Mouse (Mus musculus): ENCODE results near the gene Bcan. TPM values are rescaled to one million over a fixed set of nuclear protein-coding genes. Genes with fewer than 3 reads are reported as not detected.

Bcan gene
- polyA plus RNA-seq, 1 experiment from 2014 or later: 0.15 TPM

Other genes starting within 250 kb of the Bcan start
- 40.0 and 51.7 TPM in 2 replicates for gene Ntrk1, start 205.1 kb downstream of the Bcan start, polyA plus RNA-seq (2016; fragmentation: Nextera tagmentation; extraction: Ambion mirVana)
- gene Insrr, start 203.3 kb downstream of the Bcan start, polyA plus RNA-seq (2016; fragmentation: Nextera tagmentation; extraction: Ambion mirVana): 1.7 and 1.9 TPM in 2 replicates
- gene Pear1, start 175.9 kb downstream of the Bcan start, polyA plus RNA-seq (2016; fragmentation: Nextera tagmentation; extraction: Ambion mirVana): 14.4 and 15.1 TPM in 2 replicates
- 0.08 TPM in 1 of 2 replicates, not detected in the other for gene Sh2d2a, start 153.5 kb downstream of the Bcan start, polyA plus RNA-seq (2016; fragmentation: Nextera tagmentation; extraction: Ambion mirVana)
- 15.5 and 16.0 TPM in 2 replicates for gene Prcc, start 114.6 kb downstream of the Bcan start, polyA plus RNA-seq (2016; fragmentation: Nextera tagmentation; extraction: Ambion mirVana)
- gene Hdgf, start 93.9 kb downstream of the Bcan start, polyA plus RNA-seq (2016; fragmentation: Nextera tagmentation; extraction: Ambion mirVana): 246 and 270 TPM in 2 replicates
- 71.4 and 72.9 TPM in 2 replicates for gene Mrpl24, start 80.7 kb downstream of the Bcan start, polyA plus RNA-seq (2016; fragmentation: Nextera tagmentation; extraction: Ambion mirVana)
- 75.4 and 80.1 TPM in 2 replicates for gene Isg20l2, start 69.9 kb downstream of the Bcan start, polyA plus RNA-seq (2016; fragmentation: Nextera tagmentation; extraction: Ambion mirVana)
- 23.2 and 23.8 TPM in 2 replicates for gene Rrnad1, start 69.5 kb downstream of the Bcan start, polyA plus RNA-seq (2016; fragmentation: Nextera tagmentation; extraction: Ambion mirVana)
- 467 and 481 TPM in 2 replicates for gene Crabp2, start 51.6 kb downstream of the Bcan start, polyA plus RNA-seq (2016; fragmentation: Nextera tagmentation; extraction: Ambion mirVana)
- gene Nes, start 29.2 kb downstream of the Bcan start, polyA plus RNA-seq (2016; fragmentation: Nextera tagmentation; extraction: Ambion mirVana): 40.0 and 42.0 TPM in 2 replicates
- 0.09 and 0.34 TPM in 2 replicates for gene Hapln2, start 27.4 kb upstream of the Bcan start, polyA plus RNA-seq (2016; fragmentation: Nextera tagmentation; extraction: Ambion mirVana)
- 32.7 and 34.6 TPM in 2 replicates for gene Gpatch4, start 42.9 kb upstream of the Bcan start, polyA plus RNA-seq (2016; fragmentation: Nextera tagmentation; extraction: Ambion mirVana)
- gene Naxe, start 58.3 kb upstream of the Bcan start, polyA plus RNA-seq (2016; fragmentation: Nextera tagmentation; extraction: Ambion mirVana): 183 and 187 TPM in 2 replicates
- gene Ttc24, start 78.1 kb upstream of the Bcan start, polyA plus RNA-seq (2016; fragmentation: Nextera tagmentation; extraction: Ambion mirVana): 0.32 and 0.46 TPM in 2 replicates
- gene Iqgap3, start 81.7 kb upstream of the Bcan start, polyA plus RNA-seq (2016; fragmentation: Nextera tagmentation; extraction: Ambion mirVana): 24.4 and 25.8 TPM in 2 replicates
- gene Mef2d, start 142.1 kb upstream of the Bcan start, polyA plus RNA-seq (2016; fragmentation: Nextera tagmentation; extraction: Ambion mirVana): 16.9 and 17.7 TPM in 2 replicates